ENCODE assay signal across 8 mouse cellular contexts in the genomic region with DNA sequence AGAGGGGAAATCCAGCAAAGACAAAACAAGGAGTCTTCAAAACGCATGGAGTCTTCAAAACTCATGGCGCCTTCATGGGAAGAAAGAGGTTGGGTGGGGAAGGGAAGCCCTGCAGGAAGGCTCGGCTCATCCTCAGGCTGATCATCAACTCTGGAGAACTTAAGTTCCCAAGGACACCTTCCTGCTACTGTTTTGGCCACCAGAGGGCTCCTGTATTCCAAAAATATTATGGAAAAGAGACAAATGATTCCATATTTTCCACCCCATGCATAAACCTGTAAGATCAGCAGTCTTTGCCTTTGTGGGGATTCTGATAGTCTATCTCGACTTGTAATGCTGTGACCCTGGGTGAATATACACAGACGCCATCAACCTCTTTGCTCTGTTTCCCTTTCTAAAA.
DNase-seq lines count a peak whose midpoint lies in the region; ATAC-seq and TF ChIP-seq lines count a peak whose summit lies in the region.

No protein-coding gene starts in this region.

- no peaks in the 10 kb centered on the region for H3K79me2 ChIP-seq in heart, adult 2 months (replicated peaks; ENCODE audit: control insufficient read depth, insufficient read depth, low read length)

- intact Hi-C loops in heart, adult 2 months (cut with DNase I): loop anchor here (1.0 kb wide), 2 partner anchors 34 to 121 kb away; a partner anchor contains a TSS

- peak; percentile 85 for TF ChIP-seq CTCF in heart, adult 2 months (IDR thresholded peaks at IDR 0.05)
- peak; percentile 77 for TF ChIP-seq CTCF in hindbrain, postnatal 0 days (IDR thresholded peaks at IDR 0.05; ENCODE audit: low read depth)

- no peaks in the 10 kb centered on the region for H3K9me3 ChIP-seq in heart, embryonic 11.5 days (replicated peaks; ENCODE audit: control insufficient read depth, low read length)
- no peaks in the 10 kb centered on the region for H3K9me3 ChIP-seq in hindbrain, postnatal 0 days (ENCODE audit: low read length)
- no peaks in the 10 kb centered on the region for H3K9me3 ChIP-seq in limb, embryonic 15.5 days

- TF ChIP-seq EP300 in heart, adult 2 months (IDR thresholded peaks at IDR 0.05; ENCODE audit: insufficient read depth, low read depth, low read length): no peak

- H3K27me3 ChIP-seq in heart, adult 2 months (ENCODE audit: control insufficient read depth, insufficient read depth, low read length): no peaks in the 10 kb centered on the region
- no peaks in the 10 kb centered on the region for H3K27me3 ChIP-seq in heart, embryonic 11.5 days (ENCODE audit: control insufficient read depth, insufficient read depth, low read length)
- H3K27me3 ChIP-seq in hindbrain, postnatal 0 days (ENCODE audit: insufficient read depth, low read length): no peaks in the 10 kb centered on the region
- no peaks in the 10 kb centered on the region for H3K27me3 ChIP-seq in limb, embryonic 15.5 days

- no peak overlapping the region for H3K4me2 ChIP-seq in heart, embryonic 11.5 days
- H3K4me2 ChIP-seq in hindbrain, postnatal 0 days (ENCODE audit: low read depth, low read length): no peak overlapping the region
- no peak overlapping the region for H3K4me2 ChIP-seq in limb, embryonic 15.5 days

- no peak overlapping the region for H3K9ac ChIP-seq in heart, adult 2 months (ENCODE audit: low read depth, low read length)
- H3K9ac ChIP-seq in heart, embryonic 11.5 days (ENCODE audit: low read depth, low read length): no peak overlapping the region
- H3K9ac ChIP-seq in hindbrain, postnatal 0 days (replicated peaks; ENCODE audit: low read length): no peak overlapping the region
- H3K9ac ChIP-seq in limb, embryonic 15.5 days: no peak overlapping the region

- no peaks in the 10 kb centered on the region for H3K4me1 ChIP-seq in heart, adult 2 months (ENCODE audit: control insufficient read depth, insufficient read depth, low read length)
- H3K4me1 ChIP-seq in heart, embryonic 11.5 days (ENCODE audit: control insufficient read depth, insufficient read depth, low read length): peaks cover 37% of the 10 kb centered on the region
- peaks cover 6% of the 10 kb centered on the region for H3K4me1 ChIP-seq in hindbrain, postnatal 0 days (ENCODE audit: insufficient read depth, low read length)
- peaks cover 25% of the 10 kb centered on the region for H3K4me1 ChIP-seq in limb, embryonic 15.5 days

- DNase-seq in heart, adult 2 months: peak in 1 of 2 experiments; percentile 50
- peak; percentile 61 for DNase-seq in MN1 (ENCODE audit: low spot score)
- peak; percentile 81 for DNase-seq in embryo, embryonic 11 days
- DNase-seq in hindbrain, postnatal 0 days (ENCODE audit: low spot score): peak; percentile 85
- peak; percentile 25 for DNase-seq in retina, postnatal 7 days (ENCODE audit: low read depth, low spot score)

- 17% methylated on average over 5 of the region's 5 CpGs for WGBS in heart, adult 2 months
- WGBS in heart, embryonic 11.5 days (ENCODE audit: insufficient replicate concordance): 37% methylated on average over 5 of the region's 5 CpGs
- WGBS in hindbrain, postnatal 0 days: 37% methylated on average over 5 of the region's 5 CpGs
- WGBS in limb, embryonic 15.5 days: 53% methylated on average over 5 of the region's 5 CpGs

- ATAC-seq in heart, embryonic 11.5 days (replicated peaks; ENCODE audit: insufficient number of reproducible peaks, low FRiP score, low TSS enrichment): no peak
- no peak for ATAC-seq in hindbrain, postnatal 0 days
- ATAC-seq in limb, embryonic 15.5 days (ENCODE audit: insufficient number of reproducible peaks, low FRiP score, low TSS enrichment, low read depth): no peak
- no peak for ATAC-seq in inflammation-experienced regulatory T-cells, adult 6 months

- H3K4me3 ChIP-seq in heart, adult 2 months: no peak overlapping the region
- H3K4me3 ChIP-seq in heart, embryonic 11.5 days (ENCODE audit: low read depth, low read length): no peak overlapping the region
- H3K4me3 ChIP-seq in hindbrain, postnatal 0 days (ENCODE audit: low read length): no peak overlapping the region
- no peak overlapping the region for H3K4me3 ChIP-seq in limb, embryonic 15.5 days

- H3K36me3 ChIP-seq in heart, adult 2 months (ENCODE audit: control insufficient read depth, insufficient read depth, low read length): no peaks in the 10 kb centered on the region
- no peaks in the 10 kb centered on the region for H3K36me3 ChIP-seq in heart, embryonic 11.5 days (ENCODE audit: control insufficient read depth, insufficient read depth, low read length)
- no peaks in the 10 kb centered on the region for H3K36me3 ChIP-seq in hindbrain, postnatal 0 days (ENCODE audit: insufficient read depth, low read length)
- no peaks in the 10 kb centered on the region for H3K36me3 ChIP-seq in limb, embryonic 15.5 days

- no peak for TF ChIP-seq POLR2A in heart, adult 2 months (IDR thresholded peaks at IDR 0.05; ENCODE audit: insufficient read depth, low read depth, low read length)

- H3K27ac ChIP-seq in heart, adult 2 months: no peak overlapping the region
- no peak overlapping the region for H3K27ac ChIP-seq in heart, embryonic 11.5 days (ENCODE audit: low read depth, low read length)
- H3K27ac ChIP-seq in hindbrain, postnatal 0 days: no peak overlapping the region
- H3K27ac ChIP-seq in limb, embryonic 15.5 days: 0 out of 2 replicates have a peak overlapping the region, but pooled peaks have one; percentile 24
